9 mouse cellular contexts compared by ENCODE assay signal in the genomic region with DNA sequence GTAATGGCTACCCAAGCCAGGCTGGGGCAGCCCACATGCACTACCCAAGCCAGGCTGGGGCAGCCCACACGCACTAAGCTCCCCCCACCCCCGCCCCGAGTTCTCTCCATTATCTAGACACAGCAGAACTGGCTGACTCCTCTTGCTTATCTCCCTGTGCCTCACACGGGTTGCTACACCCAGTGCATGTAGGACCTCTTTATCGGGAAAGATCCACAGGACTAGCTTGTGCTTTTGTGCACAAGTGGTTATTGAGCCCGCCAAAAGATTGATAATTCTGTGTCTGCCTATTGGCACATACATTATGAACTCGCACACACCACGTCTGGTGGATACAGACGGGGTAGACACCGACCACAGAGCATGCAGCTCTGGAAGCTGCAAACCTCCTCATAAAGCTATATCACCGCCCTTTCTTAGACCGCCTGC. TPM values are rescaled to one million over a fixed set of nuclear protein-coding genes. Genes with fewer than 3 reads are reported as not detected.
DNase-seq lines count a peak whose midpoint lies in the region; ATAC-seq lines count a peak whose summit lies in the region.
"Had no signal": no experiment of that assay in that cellular context is flagged by ENCODE, and none has a peak within 500 bp of the region (broad histone marks: within the 10 kb centered on the region; RNA-seq: fewer than 3 reads in every experiment).

No protein-coding gene starts in this region.

- peaks cover 16% of the 10 kb centered on the region; the same call in 1 of the 2 replicates for H3K4me1 ChIP-seq in kidney, embryonic 15.5 days
- H3K4me1 ChIP-seq in heart, embryonic 14.5 days (ENCODE audit: control insufficient read depth in 2 of 2, insufficient read depth in 2 of 2, low read length in 2 of 2) = peaks cover 45 to 50% of the 10 kb centered on the region in 2 experiments

- no peaks in the 10 kb centered on the region for H3K9me3 ChIP-seq in kidney, embryonic 15.5 days (replicated peaks)
- H3K9me3 ChIP-seq in heart, embryonic 14.5 days (ENCODE audit: control insufficient read depth, low read length) = no peaks in the 10 kb centered on the region

- WGBS in kidney, embryonic 15.5 days = 77% methylated on average over 12 of the region's 12 CpGs
- WGBS in heart, embryonic 14.5 days = 18% methylated on average over 12 of the region's 12 CpGs

- no peaks in the 10 kb centered on the region for H3K27me3 ChIP-seq in kidney, embryonic 15.5 days
- no peaks in the 10 kb centered on the region for H3K27me3 ChIP-seq in heart, embryonic 14.5 days (ENCODE audit: control insufficient read depth, insufficient read depth, low read length)

- H3K27ac ChIP-seq in kidney, embryonic 15.5 days = no peak overlapping the region
- H3K27ac ChIP-seq in heart, embryonic 14.5 days (replicated peaks in 1 of 2; ENCODE audit: control insufficient read depth in 1 of 2, insufficient read depth in 1 of 2, low read depth in 2 of 2, low read length in 2 of 2) = peak overlapping the region in 1 of 2 experiments; percentile 46; a peak in 2 of 4 replicates

- peak; percentile 30 for DNase-seq in embryo, embryonic 10 days (ENCODE audit: low spot score)
- DNase-seq in embryo, embryonic 11 days = no peak
- DNase-seq in kidney, adult 9 months = no peak
- DNase-seq in cerebellum, adult 11-12 months = no peak
- no peak for DNase-seq in frontal cortex, postnatal 25 days (ENCODE audit: low spot score in 2 of 2)
- DNase-seq: layer of hippocampus, postnatal 36 days had no signal

- peak; percentile 90 for ATAC-seq in kidney, embryonic 15.5 days (replicated peaks; ENCODE audit: low FRiP score)
- ATAC-seq in heart, embryonic 14.5 days (ENCODE audit: insufficient number of reproducible peaks, insufficient read depth, low FRiP score, low read depth) = peak; percentile 49; the same call in 1 of the 2 replicates
- peak; percentile 69 for ATAC-seq in megakaryocyte progenitor cell, adult 5-6 weeks (replicated peaks; ENCODE audit: poor library complexity)

- H3K4me3 ChIP-seq in kidney, embryonic 15.5 days (replicated peaks) = no peak overlapping the region
- peak overlapping the region in 1 of 2 experiments; percentile 7; a peak in 1 of 4 replicates for H3K4me3 ChIP-seq in heart, embryonic 14.5 days (ENCODE audit: control insufficient read depth in 1 of 2, insufficient read depth in 1 of 2, low read depth in 1 of 2, low read length in 2 of 2)

- H3K4me2 ChIP-seq in kidney, embryonic 15.5 days = no peak overlapping the region
- peak overlapping the region; percentile 50 for H3K4me2 ChIP-seq in heart, embryonic 14.5 days (ENCODE audit: low read length)

- no peak overlapping the region for H3K9ac ChIP-seq in kidney, embryonic 15.5 days
- peak overlapping the region; percentile 40; the same call in 1 of the 2 replicates for H3K9ac ChIP-seq in heart, embryonic 14.5 days (ENCODE audit: low read length)

- no peaks in the 10 kb centered on the region for H3K36me3 ChIP-seq in kidney, embryonic 15.5 days
- H3K36me3 ChIP-seq in heart, embryonic 14.5 days (ENCODE audit: control insufficient read depth, insufficient read depth, low read length) = no peaks in the 10 kb centered on the region

RNA-seq across cellular contexts. Expression of a gene that starts 36.5 kb away (rescaled TPM):
- 1.1 and 2.1 TPM in 2 replicates for polyA plus RNA-seq in kidney, embryonic 15.5 days (2015; fragmentation: Nextera tagmentation; extraction: Ambion mirVana)
- 7.4 and 8.0 TPM in 2 replicates for polyA plus RNA-seq in heart, embryonic 14.5 days (2014; fragmentation: Nextera tagmentation; extraction: Ambion mirVana)
- total RNA-seq in megakaryocyte progenitor cell, adult 5-6 weeks (2015) = 2.2 and 2.3 TPM in 2 replicates
- total RNA-seq in megakaryocyte progenitor cell, adult 5-6 weeks (2017) = 2.4 and 4.3 TPM in 2 replicates
